Mouse (Mus musculus): Measurements from ENCODE around the gene Frat2. TPM values are rescaled to one million over a fixed set of nuclear protein-coding genes. Genes with fewer than 3 reads are reported as not detected.

Gene Frat2
- total and polyA plus RNA-seq, 3 experiments: 55.6 to 110 TPM; not detected in 1

GRCm38 (mm10) chr19:41803322-41803721 lies 44.6 kb downstream of the Frat2 start:
- Histone ChIP-seq H3K9ac (ENCODE audit: control insufficient read depth, low read depth, low read length, poor library complexity, severe bottlenecking) (no peak overlapping the region), H3K4me1 (ENCODE audit: control insufficient read depth in 1 of 2, insufficient read depth in 2 of 2, low read length in 2 of 2) (peaks cover 19 to 27% of the 10 kb centered on the region in 2 experiments), H3K36me3 (ENCODE audit: control insufficient read depth in 1 of 2, insufficient read depth in 2 of 2, low read length in 2 of 2) (peaks cover 0 to 21% of the 10 kb centered on the region in 2 experiments; a peak in 2 of 4 replicates), H3K27me3 (ENCODE audit: control insufficient read depth in 1 of 2, insufficient read depth in 2 of 2, low read length in 2 of 2) (no peaks in the 10 kb centered on the region), H3K79me2 (ENCODE audit: control insufficient read depth, insufficient read depth, low read length, poor library complexity) (peaks cover 20% of the 10 kb centered on the region), H3K27ac (ENCODE audit: control insufficient read depth, low read depth, low read length) (no peak overlapping the region), H3K9me3 (replicated peaks; ENCODE audit: insufficient read depth, low read length) (no peaks in the 10 kb centered on the region), H3K4me3 (ENCODE audit: control insufficient read depth in 1 of 2, insufficient read depth in 1 of 2, low read depth in 2 of 2, low read length in 2 of 2) (no peak overlapping the region)
- no peak for TF ChIP-seq RCOR1 (IDR thresholded peaks at IDR 0.05; ENCODE audit: low read depth, low read length)
- no peak for TF ChIP-seq CHD2 (IDR thresholded peaks at IDR 0.05; ENCODE audit: low read length)
- peak; percentile 13 to 53 (median 52) for TF ChIP-seq CTCF (IDR thresholded peaks at IDR 0.05 in 2 of 3, conservative IDR thresholded peaks at IDR 0.05 in 1 of 3; ENCODE audit: control insufficient read depth in 1 of 3, insufficient read depth in 1 of 3, low read depth in 2 of 3, low read length in 3 of 3, poor library complexity in 1 of 3, severe bottlenecking in 1 of 3)
- TF ChIP-seq MAZ (IDR thresholded peaks at IDR 0.05; ENCODE audit: low read depth, low read length): no peak
- no peak for TF ChIP-seq GATA1 (IDR thresholded peaks at IDR 0.05; ENCODE audit: low read depth, low read length)
- TF ChIP-seq KAT2A (conservative IDR thresholded peaks at IDR 0.05; ENCODE audit: low read depth, low read length): no peak
- no peak for TF ChIP-seq E2F4 (IDR thresholded peaks at IDR 0.05; ENCODE audit: borderline replicate concordance, low read depth, low read length)
- TF ChIP-seq POLR2AphosphoS5 (IDR thresholded peaks at IDR 0.05; ENCODE audit: borderline replicate concordance, low read depth, low read length): no peak
- peak; percentile 41 for TF ChIP-seq SMC3 (IDR thresholded peaks at IDR 0.05; ENCODE audit: low read depth, low read length)
- TF ChIP-seq MYB (IDR thresholded peaks at IDR 0.05; ENCODE audit: low read depth, low read length): no peak
- no peak for TF ChIP-seq UBTF (IDR thresholded peaks at IDR 0.05; ENCODE audit: borderline replicate concordance, insufficient read depth, low read depth, low read length)
- no peak for TF ChIP-seq GABPA (IDR thresholded peaks at IDR 0.05; ENCODE audit: low read depth, low read length)
- no peak for TF ChIP-seq ELF1 (IDR thresholded peaks at IDR 0.05; ENCODE audit: low read depth, low read length)
- TF ChIP-seq MAFK (IDR thresholded peaks at IDR 0.05; ENCODE audit: borderline replicate concordance, low read depth, low read length): no peak
- no peak for TF ChIP-seq ETS1 (IDR thresholded peaks at IDR 0.05; ENCODE audit: low read depth, low read length)
- TF ChIP-seq TCF12 (IDR thresholded peaks at IDR 0.05; ENCODE audit: low read depth, low read length): no peak
- TF ChIP-seq ZC3H11A (IDR thresholded peaks at IDR 0.05; ENCODE audit: low read depth, low read length): no peak; the same call in 1 of the 2 replicates
- no peak for TF ChIP-seq NRF1 (IDR thresholded peaks at IDR 0.05; ENCODE audit: insufficient read depth, low read depth, low read length, poor library complexity, severe bottlenecking)
- peak; percentile 36 for TF ChIP-seq RAD21 (IDR thresholded peaks at IDR 0.05; ENCODE audit: low read depth, low read length)
- no peak for TF ChIP-seq ZKSCAN1 (IDR thresholded peaks at IDR 0.05; ENCODE audit: low read depth, low read length)
- TF ChIP-seq NELFE (IDR thresholded peaks at IDR 0.05; ENCODE audit: low read depth, low read length): 0 out of 2 replicates have a peak, but pooled peaks have one; percentile 19
- TF ChIP-seq JUND (IDR thresholded peaks at IDR 0.05; ENCODE audit: low read depth, low read length): no peak
- no peak for TF ChIP-seq EP300 (IDR thresholded peaks at IDR 0.05; ENCODE audit: low read depth in 1 of 2, low read length in 2 of 2)
- peak; percentile 66 for DNase-seq (ENCODE audit: low read depth, low spot score)

All from MEL (cell line).